Mouse (Mus musculus) spleen, adult 2 months (tissue): ENCODE results near the gene Gss.

Experiments used
- CTCF ChIP-seq: fragments of 200-500 bp; IDR thresholded peaks from 2 replicates; pipeline ENCODE4 v1.5.1; 2011; ENCODE audit warnings: mild to moderate bottlenecking, inconsistent platforms; ENCODE audit not compliant: insufficient read depth, insufficient read length, insufficient replicate concordance; ENCODE audit errors: extremely low read depth
- POLR2A ChIP-seq: fragments of 200-500 bp; IDR thresholded peaks from 2 replicates; pipeline ENCODE4 v1.6.1; 2011; ENCODE audit warnings: low read depth, low read length, inconsistent platforms

GRCm38 (mm10) chr2:155583927-155584530 lies 8.6 kb downstream of the Gss start:
- no peak for TF ChIP-seq POLR2A
- peak; percentile 64; the same call in 1 of the 2 replicates for TF ChIP-seq CTCF
